Mouse (Mus musculus) 416B (cell line): ENCODE results near the gene Gnpat.

Experiments used
- DNase-seq: peaks from one replicate; pipeline ENCODE4 v3.0.0; 2011; ENCODE audit warnings: low read depth

Gnpat gene

GRCm38 (mm10) chr8:124862321-124863162 lies at the start of gene Gnpat, which contains the start of gene 2810004N23Rik:
Gene Gnpat (plus strand): TSS chr8:124863033.
Gene 2810004N23Rik (minus strand): TSS chr8:124863120.
- DNase-seq: peak; percentile 87

- DNase-seq: no peak
Observed at GRCm38 (mm10) chr8:124813326-124813725, 49.5 kb upstream of the Gnpat start.

- no peak for DNase-seq
Observed at GRCm38 (mm10) chr8:124815870-124816269, 47.0 kb upstream of the Gnpat start.

- no peak for DNase-seq
Observed at GRCm38 (mm10) chr8:124816866-124817265, 46.0 kb upstream of the Gnpat start.

GRCm38 (mm10) chr8:124817361-124817760 lies 45.5 kb upstream of the Gnpat start:
- no peak for DNase-seq

- DNase-seq: no peak
Observed at GRCm38 (mm10) chr8:124819612-124820115, 43.2 kb upstream of the Gnpat start.

- no peak for DNase-seq
Observed at GRCm38 (mm10) chr8:124820125-124820524, 42.7 kb upstream of the Gnpat start.

- DNase-seq: peak; percentile 45
Observed at GRCm38 (mm10) chr8:124823497-124823896, 39.3 kb upstream of the Gnpat start.

GRCm38 (mm10) chr8:124826658-124827057 lies 36.2 kb upstream of the Gnpat start:
- DNase-seq: peak; percentile 26

- DNase-seq: peak; percentile 69
Observed at GRCm38 (mm10) chr8:124827387-124827786, 35.4 kb upstream of the Gnpat start.

GRCm38 (mm10) chr8:124828561-124829240 lies 34.1 kb upstream of the Gnpat start:
- DNase-seq: no peak

GRCm38 (mm10) chr8:124830050-124830449 lies 32.8 kb upstream of the Gnpat start:
- DNase-seq: peak; percentile 59

- DNase-seq: no peak
Observed at GRCm38 (mm10) chr8:124831531-124831930, 31.3 kb upstream of the Gnpat start.

- no peak for DNase-seq
Observed at GRCm38 (mm10) chr8:124831941-124832340, 30.9 kb upstream of the Gnpat start.

GRCm38 (mm10) chr8:124833430-124834205 lies 29.2 kb upstream of the Gnpat start:
- no peak for DNase-seq

GRCm38 (mm10) chr8:124835848-124836247 lies 27.0 kb upstream of the Gnpat start:
- DNase-seq: no peak

GRCm38 (mm10) chr8:124836273-124836672 lies 26.6 kb upstream of the Gnpat start:
- DNase-seq: no peak

- no peak for DNase-seq
Observed at GRCm38 (mm10) chr8:124836907-124837306, 25.9 kb upstream of the Gnpat start.

- DNase-seq: peak; percentile 46
Observed at GRCm38 (mm10) chr8:124837956-124838355, 24.9 kb upstream of the Gnpat start.

GRCm38 (mm10) chr8:124839371-124839770 lies 23.5 kb upstream of the Gnpat start:
- no peak for DNase-seq

- DNase-seq: no peak
Observed at GRCm38 (mm10) chr8:124840900-124841299, 21.9 kb upstream of the Gnpat start.

- DNase-seq: no peak
Observed at GRCm38 (mm10) chr8:124841775-124842174, 21.1 kb upstream of the Gnpat start.
